In the genomic region with DNA sequence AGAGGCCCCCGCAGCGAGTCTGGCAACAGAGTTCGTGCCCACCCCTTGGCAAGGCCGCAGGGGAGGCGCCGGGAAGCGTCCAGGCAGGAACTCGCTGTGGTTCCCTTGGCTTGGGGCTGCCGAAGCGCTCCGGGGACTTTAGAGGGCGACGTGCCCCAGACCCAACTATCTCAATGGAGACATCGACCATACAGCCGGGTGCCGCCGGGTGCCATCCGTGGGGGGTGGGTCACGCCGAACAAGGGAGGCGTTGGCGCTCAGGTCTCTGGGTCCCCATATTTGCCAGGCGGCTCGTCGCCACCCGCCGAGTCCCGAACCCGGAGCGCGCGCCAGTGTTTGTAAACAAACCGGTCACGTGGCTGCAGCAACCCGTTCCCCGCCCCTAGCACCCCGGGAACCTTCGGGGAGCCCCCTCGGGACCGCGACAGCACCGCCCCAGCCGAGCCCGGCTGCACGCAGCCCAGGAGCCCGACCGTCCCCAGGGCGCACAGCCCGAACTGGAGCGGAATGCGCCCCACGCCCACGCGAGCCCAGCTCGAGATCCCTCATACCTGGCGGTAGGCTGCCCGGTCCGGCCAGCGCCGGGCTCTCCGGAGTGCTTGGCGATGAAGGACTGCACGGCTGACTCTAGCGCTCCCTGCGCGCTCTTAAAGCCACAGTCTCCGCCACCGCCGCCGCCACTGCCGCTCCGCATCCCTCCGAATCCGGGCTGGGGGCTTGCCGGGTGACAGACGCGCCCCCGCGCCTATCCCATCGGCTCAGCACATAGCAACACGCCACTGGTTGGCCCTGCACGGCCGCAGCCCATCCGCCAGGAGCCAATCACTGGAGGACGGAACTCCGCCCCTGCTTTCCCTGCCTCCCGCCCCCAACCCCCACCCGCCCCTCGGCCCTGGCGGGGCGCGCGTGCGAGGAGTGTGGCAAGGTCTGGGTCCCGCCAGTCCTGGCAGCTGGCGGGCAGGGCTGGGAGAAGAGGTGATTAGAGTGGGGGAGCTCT, we compare ENCODE assay signal across 8 mouse cellular contexts. TPM values are rescaled to one million over a fixed set of nuclear protein-coding genes. Genes with fewer than 3 reads are reported as not detected.
DNase-seq lines count a peak whose midpoint lies in the region; ATAC-seq and TF ChIP-seq lines count a peak whose summit lies in the region.

A gene (minus strand): TSS at position 667 of the 997 bp plus-strand sequence.

- H3K4me3 ChIP-seq in cortical plate, adult 2 months (ENCODE audit: insufficient read depth, low read length), result peak within 1 kb of the TSS; percentile 97

- peak; percentile 88 for ATAC-seq in inflammation-experienced regulatory T-cells, adult 6 months
- ATAC-seq in megakaryocyte progenitor cell, adult 5-6 weeks (replicated peaks; ENCODE audit: poor library complexity), result peak; percentile 83

- TF ChIP-seq CTCF in cortical plate, adult 2 months (IDR thresholded peaks at IDR 0.05; ENCODE audit: extremely low read depth, insufficient read depth, low read length), result no peak

- peak; percentile 91 for DNase-seq in adipocyte (ENCODE audit: low spot score)
- DNase-seq in gastrocnemius, postnatal 14 days, result peak; percentile 98
- peak; percentile 98 to 99 for DNase-seq in left cerebral cortex, postnatal 10 days (ENCODE audit: extremely low spot score in 1 of 2, low spot score in 2 of 2)
- DNase-seq in right cerebral cortex, postnatal 10 days (ENCODE audit: low spot score in 2 of 2), result peak; percentile 99 to 100
- peak; percentile 96 for DNase-seq in urinary bladder, postnatal 14 days (ENCODE audit: low spot score)

- H3K4me1 ChIP-seq in cortical plate, adult 2 months (ENCODE audit: control insufficient read depth, insufficient read depth, low read length), result peaks cover 7% of the 10 kb centered on the region; the same call in 1 of the 2 replicates

- peak within 1 kb of the TSS; percentile 98 for H3K27ac ChIP-seq in cortical plate, adult 2 months (ENCODE audit: insufficient read depth, low read length)

- peak; percentile 68; the same call in 1 of the 2 replicates for TF ChIP-seq POLR2A in cortical plate, adult 2 months (IDR thresholded peaks at IDR 0.05; ENCODE audit: extremely low read depth, insufficient read depth, low read length)

- intact Hi-C loops in gastrocnemius, postnatal 14 days (cut with DNase I; ENCODE audit: low total_unique reads), result loop anchor here (5.0 to 10.0 kb wide), 2 partner anchors 36 to 99 kb away; no protein-coding TSS in a partner anchor
- intact Hi-C loops in left cerebral cortex, postnatal 10 days (cut with DNase I), result loop anchor here (5.0 to 10.0 kb wide), 3 partner anchors 46 to 186 kb away; a partner anchor contains a TSS

RNA-seq across cellular contexts. Expression of the gene that starts here (rescaled TPM):
- polyA plus RNA-seq in cortical plate, adult 2 months (2012; rRNA removed), result 27.6 and 32.6 TPM in 2 replicates
- 1 to 10 TPM; 6.7 to 9.7 TPM for total RNA-seq in gastrocnemius, postnatal 14 days (2021)
- polyA plus RNA-seq in inflammation-experienced regulatory T-cells, adult 6 months (2017; shearing (Covaris generic)), result 1 to 10 TPM; 3.7 to 8.9 (median 5.8) TPM
- total RNA-seq in left cerebral cortex, postnatal 10 days (2021), result 10 to 100 TPM; 21.4 to 22.4 TPM
- total RNA-seq in megakaryocyte progenitor cell, adult 5-6 weeks (2015), result 6.8 and 8.6 TPM in 2 replicates
- 5.8 and 6.2 TPM in 2 replicates for total RNA-seq in megakaryocyte progenitor cell, adult 5-6 weeks (2017)

Comparison
In these comparisons a context has a peak if more than half of its experiments do, and no peak if none do; other contexts are left out.
1. Peak in every context shown above with its lines: DNase-seq, ATAC-seq, H3K4me3 ChIP-seq and H3K27ac ChIP-seq.